Mouse (Mus musculus): ENCODE measurements at regions not wholly inside any gene's neighbourhood (a gene's known extent, or its start where the extent isn't known, plus 50 kb on each side); places are given as distances from the start of the nearest gene placed in this dataset.
"Not testable (repeated sequence)": the region's sequence is repeated elsewhere in the genome, so short reads cannot be mapped to it uniquely, and the experiment has no call there.

DNA sequence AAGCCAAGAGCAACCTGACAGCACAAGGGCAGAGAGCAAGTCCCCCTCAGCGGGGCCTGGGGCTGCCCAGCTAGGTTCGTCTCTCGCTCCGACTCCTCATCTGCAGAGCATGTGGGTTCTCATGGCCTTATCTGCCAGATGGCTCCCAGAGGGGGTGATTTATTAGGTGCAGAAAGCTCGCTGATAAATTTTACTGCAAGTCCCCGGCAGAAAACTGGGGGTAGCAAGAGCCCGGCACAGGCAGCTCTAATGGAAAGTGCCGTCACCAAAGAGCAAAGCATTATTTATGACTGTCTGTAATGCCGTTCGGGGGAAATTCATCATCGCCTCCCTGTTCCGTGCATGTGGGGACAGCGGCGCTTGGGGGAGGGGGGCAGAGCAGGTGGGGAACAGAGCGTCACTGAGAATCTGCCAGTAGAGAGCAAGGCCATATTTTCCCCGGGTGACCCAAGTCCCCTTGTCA, 206.7 kb upstream of the Zfp703 start:
- DNase-seq, result peak in 1 of 2 experiments; percentile 31

DNA sequence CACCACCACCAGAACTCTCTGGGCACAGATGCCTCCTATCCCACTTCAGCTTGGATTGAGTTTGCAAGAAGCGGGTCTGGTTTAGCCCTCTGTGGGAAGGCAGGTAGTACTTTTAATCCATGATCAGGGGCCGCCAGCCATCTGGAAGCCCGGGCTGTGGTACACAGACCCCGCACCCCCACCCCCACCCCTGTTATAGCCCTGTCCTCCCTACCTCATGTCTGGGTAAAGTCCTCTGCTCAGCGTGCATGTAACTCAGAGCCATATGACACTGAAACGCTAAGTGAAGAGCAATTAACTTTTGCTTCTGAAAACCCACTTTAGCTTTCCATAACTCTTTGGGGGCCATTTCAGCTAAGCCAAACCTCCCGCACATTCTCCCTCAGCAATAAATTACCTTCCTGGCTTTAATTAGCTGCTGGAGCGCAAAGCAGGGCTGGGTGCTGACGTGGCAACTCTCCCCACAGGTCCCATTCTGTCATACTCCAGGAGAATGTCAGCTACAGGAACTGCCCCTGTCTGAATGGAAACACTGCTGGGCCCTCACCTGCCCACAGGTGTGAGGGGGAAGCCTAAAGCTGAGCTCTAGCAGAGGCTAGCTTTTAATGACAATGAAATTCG, 198.1 kb upstream of the Zfp703 start:
- no peak for DNase-seq

DNA sequence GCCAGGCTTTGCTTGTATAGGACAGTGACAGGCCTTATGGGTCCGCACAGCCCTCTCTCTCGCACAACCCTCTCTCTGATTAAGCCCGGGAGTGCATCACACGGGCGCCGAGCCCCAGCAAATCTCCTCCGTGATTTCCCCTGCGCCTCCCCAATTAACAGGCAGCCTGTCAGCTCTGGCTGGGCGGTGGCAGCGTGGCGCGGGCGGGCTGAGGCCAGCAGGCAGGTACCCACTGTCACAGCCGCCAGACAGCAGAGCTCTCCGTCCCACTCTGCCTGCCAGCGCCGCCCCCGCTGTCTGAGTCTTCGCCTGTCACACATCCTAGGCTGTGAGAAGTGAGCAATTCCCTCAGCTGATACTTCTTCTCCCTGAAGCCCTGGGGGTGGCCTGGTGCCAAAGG, 196.6 kb upstream of the Zfp703 start:
- DNase-seq, result peak; percentile 46 to 57

DNA sequence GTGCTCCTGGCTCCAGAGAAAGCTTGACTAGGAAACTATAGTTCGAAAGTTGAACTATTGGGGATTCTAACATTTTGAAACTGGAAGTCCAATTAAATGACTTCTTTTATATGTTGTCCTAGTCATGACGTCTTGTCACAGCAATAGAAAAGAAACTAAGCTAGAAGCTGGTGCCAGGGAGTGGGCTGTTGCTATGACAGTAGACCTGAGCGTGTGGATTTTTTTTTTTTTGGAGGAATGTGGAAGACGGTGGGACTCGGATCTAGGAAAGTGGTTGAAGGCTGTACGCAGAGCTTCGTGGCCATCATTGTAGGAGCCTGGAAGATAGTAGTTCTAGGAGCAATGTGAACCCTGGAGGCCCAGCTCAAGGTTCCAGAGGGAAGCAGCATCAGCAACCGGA, 194.2 kb upstream of the Zfp703 start:
- DNase-seq, result not testable (repeated sequence)

DNA sequence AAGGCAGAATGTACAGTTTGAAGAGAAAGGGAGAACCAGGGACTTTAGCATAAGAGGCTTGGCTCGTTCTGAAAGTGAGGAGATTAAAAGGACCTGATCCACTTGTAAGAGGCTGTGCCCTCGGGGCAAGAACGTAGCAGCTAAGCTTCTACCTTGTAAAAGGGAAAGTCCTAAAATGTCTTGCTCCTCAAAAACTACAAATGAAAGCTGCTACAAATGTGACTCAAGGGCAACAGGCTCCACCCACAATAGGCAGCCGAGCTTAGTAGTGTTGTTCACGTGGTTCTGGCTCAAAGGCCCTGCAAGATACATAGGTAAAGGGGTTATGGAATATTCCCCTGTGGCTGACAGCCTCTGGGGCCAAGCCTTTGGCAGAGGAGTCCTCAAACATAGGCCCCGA, 192.7 kb upstream of the Zfp703 start:
- no peak for DNase-seq

DNA sequence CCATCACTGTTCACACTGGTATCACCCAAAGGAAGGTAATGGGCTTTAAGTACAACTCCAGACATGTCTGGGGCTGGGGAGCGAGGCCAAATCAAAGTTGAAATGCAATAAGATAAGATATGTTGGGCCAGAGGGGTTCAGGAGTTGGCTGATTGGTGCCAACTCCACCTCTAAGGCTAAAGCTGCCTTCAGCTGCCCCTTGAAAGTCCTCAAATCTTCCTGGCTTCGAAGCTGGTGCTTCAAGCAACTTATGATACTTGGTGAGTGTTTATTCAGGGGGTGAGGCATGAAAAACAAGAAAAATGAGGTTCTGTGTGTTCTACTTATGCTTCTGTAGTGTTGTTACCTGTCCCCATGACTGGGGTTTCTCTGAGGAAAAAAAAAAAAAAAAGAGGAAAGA, 185.3 kb upstream of the Zfp703 start:
- no peak for DNase-seq

DNA sequence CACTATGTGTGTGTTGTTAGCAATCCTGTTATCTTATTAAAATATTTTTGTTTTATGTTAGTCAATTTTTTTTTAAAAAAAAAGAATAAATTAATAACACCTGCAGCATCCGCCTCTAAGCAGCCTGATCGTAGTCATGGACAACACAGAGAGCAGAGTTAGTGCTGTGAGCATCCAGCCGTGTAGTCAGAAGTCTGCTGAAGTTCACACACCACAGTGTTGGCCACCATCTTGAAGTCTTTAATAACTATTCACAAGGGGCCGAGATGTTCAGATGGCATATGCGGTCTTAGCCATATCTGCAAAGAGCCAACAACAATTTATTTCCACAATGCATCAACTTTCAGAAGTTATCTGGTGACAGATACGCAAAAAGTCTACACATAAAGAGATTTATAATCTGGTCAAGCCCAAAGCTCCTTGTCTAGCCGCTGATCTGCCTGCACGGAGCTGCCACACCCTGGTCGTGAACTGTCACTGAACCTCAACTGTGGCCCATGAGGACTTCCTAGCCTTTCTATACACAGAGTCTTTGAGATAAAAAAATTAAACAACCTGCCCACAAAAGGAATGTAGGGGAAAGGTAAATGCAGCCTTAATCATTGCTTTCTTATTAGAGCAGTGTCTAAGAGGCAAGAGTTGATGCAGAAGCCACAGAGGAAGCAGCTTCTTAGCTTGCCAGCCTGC, 183.4 kb upstream of the Zfp703 start:
- DNase-seq, result no peak

DNA sequence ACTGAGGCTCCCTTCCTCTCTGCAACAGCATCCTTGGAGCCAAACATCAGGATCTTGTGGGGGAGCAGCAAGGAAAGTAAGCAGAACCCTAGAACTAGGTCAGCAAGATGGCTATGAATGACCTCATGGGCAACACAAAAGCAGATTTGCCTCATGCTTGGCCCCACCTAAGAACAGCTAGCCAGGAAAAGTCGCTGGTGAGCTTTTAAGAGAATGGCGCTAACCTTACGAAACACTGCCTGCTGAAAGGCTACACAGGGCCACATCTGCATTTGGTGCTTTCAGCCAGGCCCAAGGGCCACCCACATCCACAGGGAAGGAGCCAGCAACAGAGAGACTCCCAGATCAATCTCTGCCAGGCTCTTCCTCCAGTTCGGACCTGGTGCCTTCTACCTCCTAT, 182.7 kb upstream of the Zfp703 start:
- DNase-seq, result no peak

DNA sequence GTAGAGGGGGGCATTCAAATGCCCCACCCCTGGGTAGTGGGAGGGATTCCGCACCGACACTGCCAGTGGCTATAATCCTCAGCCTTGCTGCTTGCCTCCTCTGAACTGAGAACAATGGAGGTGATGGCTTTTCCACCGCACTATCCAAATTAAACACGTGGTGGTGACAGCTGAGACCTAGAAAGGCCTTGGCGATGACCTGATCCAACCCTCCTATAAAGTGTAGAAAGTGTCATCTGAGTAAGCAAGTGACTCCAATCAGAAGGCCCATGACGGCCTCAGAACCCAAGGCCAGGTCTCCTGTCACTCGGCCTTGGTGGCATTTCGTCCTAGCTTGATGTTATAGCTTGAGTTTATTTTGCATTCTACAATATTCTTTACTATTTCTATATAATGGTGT, 181.5 kb upstream of the Zfp703 start:
- no peak for DNase-seq

DNA sequence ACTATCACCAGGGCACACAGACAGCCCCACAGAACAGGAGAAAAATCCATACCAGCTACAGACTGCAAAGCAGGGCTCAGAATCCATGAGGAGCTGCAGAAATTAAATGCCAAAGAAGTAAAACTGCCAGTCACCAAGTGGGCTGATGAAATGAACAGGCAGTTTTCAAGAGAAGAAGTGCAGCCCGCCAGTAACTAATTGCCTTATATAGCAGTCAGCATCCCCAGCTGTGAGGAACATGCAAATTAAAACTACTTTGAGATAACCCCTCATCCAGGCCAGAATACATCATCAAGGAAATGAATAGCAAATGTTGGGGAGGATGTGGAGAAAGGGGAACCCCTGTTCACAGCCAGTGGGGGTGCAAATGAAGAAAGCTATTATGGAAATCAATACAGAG, 177.3 kb upstream of the Zfp703 start:
- no peak for DNase-seq

DNA sequence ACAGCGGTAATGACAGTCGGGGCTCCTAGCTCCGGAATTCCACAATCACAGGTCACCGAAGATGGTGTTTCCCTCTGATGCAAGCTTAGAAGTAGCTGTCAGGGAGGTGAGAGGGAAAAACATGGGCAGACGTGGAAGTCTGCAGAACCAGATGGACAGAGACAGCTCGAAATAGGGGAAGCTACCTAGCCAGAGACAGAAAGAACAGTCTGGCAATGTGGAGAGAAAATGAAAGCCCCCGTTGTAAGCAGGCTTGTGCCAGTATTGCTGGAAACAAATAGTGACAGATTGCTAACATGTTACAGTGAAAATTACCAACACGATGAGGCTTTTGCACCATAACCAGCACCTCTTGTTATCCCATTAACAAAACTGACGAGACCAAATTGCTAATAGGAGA, 173.0 kb upstream of the Zfp703 start:
- peak; percentile 23 to 28 for DNase-seq

DNA sequence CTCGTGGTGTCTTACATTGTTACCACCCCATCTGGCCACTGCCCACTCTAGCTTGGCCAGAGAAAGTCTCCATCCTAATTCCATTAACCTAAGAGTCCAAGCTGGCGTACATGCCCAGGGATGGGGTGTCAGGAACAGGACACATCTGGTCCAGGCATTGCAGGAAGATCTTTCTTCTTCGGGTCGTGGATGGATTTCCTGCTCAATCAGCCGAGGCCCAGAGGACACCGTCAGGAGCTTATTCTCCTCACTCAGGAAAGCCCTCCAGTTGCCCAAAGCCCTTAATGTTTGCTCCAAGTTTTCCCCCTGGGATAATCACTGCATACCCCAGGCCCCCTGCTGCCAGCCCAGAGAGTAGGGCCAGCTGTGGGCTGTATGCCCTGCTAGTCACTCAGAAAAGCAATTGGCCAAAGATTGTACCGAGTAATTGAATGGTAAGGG, 172.2 kb upstream of the Zfp703 start:
- DNase-seq, result no peak

DNA sequence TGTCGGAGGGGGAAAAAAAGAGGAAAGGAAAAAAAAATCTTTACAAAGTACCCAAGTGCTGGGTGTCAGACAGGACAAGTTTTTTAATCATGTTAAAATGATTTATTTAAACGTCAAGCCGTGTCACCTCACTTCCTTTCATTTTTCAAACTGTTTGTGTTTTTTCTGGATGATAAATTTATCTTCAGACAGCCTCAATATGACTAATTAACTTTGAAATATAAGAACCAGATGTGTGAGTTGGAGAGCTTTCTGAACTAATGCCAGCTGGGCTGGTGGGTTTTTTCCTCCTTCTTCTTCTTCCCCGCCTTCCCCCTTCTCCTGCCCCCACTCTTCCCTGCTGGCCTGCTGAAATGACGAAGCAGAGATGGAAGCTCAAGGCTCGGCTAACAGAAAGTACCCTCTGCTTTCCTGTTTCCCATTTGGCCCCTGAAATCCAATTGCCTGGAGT, 171.7 kb upstream of the Zfp703 start:
- DNase-seq, result no peak

DNA sequence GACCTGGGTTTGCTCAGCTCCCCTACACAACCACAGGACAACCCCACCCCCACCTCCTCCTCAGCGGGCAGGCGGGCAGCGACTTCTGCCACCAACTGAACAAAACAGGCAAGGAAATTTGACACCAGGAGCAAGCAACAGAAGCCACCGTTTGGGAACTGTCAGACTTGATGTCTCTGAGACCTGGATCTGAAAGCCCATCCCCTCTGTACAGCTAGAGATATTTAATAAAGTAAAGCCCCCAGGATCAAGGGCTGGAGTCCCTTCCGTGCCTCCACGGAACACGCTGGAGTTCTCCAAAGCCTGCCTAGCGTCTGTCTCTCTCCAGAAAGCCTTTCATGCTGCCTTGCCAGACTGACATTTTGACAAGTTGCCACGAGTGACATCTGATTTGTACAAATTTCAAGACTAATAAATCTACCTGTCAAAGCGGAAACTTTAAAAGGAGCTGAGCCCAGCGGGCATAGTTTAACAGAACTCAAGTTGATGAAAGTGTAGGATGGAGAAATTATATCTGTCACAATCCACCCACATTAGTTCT, 168.9 kb upstream of the Zfp703 start:
- peak in 1 of 2 experiments; percentile 22 for DNase-seq

DNA sequence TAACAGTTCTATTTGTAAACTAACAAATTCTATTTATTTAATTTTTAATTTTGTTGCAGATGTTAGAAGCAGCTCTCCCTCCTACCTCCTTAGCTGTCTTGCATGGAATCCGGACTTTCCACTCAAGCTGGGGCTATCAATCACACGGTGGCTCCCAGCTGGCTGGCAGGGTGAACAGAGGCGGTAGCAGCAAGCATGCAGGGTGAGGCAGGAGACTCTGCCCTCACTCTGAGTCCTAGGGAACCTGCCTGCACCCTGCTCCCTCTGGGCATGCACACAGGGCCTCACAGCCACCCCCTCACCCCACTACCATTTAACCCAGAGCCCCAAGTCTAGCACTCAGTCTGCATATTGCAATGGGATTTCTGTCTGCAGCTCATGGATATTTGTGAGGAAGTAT, 168.4 kb upstream of the Zfp703 start:
- no peak for DNase-seq

DNA sequence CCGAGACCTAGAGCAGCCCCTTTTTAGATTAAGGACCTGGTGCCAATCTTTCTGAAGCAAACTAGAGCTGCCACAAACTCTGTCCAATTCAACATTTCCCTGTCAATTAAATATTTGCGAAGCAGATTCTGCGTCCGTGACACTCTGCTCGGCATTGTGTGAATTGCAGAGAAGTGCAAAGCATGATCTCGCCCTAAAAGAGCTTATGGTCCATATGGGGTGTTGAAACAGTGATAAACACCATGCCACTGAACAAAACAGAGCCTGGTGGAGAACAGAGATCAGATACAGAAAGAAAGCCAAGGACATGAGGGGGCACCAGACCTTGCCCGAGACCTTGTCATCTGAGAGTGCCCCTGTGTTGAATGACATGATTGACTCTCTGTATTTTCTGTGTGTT, 167.2 kb upstream of the Zfp703 start:
- no peak for DNase-seq

DNA sequence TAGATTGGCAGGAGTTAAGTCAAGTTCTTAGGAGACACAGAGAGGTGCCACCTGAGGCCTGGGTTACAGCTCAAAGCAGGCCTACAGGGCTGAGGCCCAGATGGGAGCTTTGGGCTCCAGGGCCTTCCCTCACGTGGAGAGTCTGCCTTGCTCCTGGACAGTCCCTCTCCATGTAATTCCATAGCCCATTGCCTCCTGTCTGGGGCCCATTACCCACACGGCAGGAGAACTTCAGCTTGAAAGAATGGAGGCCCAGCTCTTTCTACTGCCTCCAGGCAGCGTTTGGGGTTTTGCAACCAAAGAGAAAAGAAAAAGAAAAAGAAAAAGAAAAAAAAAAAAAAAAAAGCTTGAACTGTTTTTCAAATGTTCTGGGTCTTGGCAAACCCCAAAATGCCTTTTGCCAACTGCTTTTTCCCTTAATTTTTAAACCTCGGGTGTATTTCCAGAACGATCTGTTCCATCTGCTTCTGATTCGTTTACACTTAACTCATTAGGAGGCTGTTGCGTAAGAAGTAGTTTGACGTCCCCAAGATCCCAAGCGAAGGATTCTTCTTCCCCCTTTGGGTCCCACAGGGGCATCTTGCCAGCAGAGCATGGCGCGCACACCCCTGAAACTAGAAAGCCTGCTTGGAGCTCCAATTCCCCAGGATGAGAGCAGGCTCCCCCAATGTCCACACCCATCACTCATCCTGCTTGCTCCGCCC, 165.4 kb upstream of the Zfp703 start:
- no peak for DNase-seq

DNA sequence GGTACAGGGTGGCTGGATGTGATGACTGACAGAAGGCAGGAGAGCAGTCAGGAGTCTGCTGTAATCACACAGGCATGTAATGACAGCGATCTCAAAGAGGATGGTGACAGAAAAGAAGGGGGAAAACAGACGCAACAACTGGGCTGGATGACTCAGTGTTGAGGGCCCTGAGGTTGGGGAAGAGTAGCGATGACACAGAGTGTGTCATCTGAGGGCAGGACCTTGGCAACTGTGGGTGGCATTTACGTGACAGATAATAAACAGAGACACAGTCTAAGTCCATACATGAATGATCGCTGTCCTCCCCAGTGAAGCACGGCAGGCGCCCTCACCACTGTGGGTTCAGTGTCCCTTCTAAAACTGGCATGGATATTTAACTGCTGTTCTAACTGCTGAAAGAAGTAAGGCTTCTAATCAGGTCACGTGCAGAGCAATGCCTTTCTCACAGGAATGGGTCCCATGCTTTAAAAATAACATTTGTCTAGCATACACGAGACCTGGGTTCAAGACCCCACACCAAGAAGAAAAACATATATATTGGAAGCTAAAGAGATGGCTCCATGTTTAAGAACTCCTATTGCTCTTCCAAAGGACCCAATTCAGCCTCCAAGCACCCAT, 163.8 kb upstream of the Zfp703 start:
- DNase-seq, result no peak

DNA sequence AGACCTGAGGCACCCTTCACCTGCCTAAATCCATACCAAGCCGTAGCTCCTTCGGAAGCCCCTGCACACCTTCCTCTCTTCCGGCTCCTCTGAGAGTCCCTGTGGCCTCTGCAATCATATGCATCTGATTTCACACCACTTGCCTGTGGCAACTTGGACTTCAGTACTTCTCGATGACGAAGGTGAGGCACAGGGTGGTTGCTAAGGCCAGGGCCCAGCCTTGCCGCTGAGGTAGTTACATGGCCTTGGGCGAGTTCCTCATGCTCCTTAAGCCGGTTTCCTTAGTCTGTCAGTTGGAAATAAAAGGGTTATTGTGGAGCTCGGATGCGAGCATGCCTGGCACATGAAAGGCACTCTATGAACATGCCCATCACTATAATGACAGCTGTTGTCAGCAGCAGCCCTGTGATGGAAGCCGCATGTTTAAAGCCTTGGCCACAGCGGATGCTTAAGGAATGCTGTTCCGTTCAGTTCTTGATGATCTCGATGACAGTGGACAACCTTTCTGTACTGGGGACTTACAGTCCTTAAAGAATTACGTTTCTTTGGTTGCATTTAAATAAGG, 162.0 kb upstream of the Zfp703 start:
- no peak for DNase-seq

DNA sequence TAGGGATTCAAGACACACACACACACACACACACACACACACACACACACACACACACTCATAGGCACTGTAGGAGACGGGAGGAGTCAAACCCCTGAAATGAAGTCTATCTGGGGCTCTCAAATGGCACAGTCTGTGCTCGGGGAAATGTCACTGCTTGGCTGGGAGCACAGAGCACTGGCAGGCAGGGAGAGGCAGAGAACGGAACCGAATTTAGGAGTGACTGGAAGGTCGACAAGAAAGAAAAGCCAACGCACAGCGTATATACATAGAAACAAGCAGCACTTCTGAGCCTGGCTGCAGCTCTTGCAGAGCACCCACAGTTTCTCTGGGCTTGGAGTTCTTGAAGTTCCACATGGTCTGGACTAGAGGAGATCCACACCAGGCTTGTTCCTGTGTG, 160.1 kb upstream of the Zfp703 start:
- DNase-seq, result no peak

DNA sequence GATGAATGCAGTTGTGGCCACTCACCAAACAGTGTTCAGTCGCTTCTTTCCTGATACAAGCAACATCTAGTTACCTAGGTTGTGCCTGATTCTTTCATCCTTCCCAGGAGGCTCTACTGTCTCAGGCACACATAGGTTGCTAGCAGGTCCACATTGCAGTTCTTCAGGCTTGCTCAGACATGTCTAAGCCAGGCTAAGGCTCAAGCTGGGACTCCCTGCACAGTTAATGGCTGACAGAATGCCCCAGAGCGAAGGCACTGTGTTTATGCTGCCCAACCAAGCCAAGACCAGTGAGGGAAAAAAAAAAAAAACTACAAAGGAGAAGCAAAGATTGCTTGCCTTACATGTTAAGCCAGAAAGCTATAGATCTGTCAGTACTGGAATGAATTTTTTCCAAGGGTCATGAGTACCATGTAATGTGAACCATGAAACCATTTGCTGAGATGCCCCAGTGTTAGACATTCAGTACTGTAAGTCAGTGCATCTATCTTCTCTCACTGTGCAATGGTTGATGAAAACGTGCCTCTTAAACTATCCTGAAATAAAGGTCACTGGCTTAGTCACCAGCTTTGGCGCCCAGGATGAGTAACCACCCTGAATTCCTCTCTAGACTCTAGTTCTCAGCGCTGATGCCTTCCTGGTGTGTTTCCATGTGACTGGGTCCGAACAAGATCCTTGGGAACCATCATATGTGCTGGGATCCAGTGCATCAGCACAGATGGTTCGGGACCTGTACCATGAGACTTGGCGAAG, 152.8 kb upstream of the Zfp703 start:
- DNase-seq, result no peak

DNA sequence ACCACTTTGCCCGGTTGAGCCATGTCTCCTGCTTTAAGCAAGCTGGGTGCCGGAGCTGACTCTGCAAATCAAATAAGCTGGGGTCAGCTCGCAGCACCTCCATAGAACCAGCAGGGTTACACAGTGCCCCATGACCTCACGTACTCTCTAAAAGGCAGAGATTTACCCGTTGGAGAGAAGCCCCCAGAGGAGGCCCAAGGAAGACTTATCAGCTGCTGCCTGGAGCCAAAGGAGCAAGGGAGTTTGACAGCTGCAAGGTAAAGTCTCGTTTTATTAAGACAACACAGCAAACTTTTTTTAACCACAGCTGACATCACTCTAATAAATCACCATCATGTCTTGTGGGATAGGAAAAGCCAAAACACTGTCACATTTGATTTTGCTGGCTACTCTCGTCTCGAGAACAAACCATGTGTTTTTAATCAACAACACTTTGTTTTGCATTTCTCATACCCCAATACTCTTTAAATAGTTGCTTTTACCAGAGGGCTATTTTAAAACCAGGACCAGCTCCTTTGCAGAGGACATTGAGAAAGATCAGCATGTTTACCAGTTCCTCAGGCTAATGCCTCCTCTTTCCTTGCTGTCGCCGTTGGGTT, 148.7 kb upstream of the Zfp703 start:
- DNase-seq, result no peak

Data from cerebellum, adult 18-20 months (tissue).